Mouse (Mus musculus) T-helper 1 cell (primary cell): ENCODE data around the gene Pold3.

Source experiments
- in situ Hi-C: fragments of 300-600 bp; cut with MboI, MseI; formaldehyde crosslinking; loops from one replicate; pipeline ENCODE4 v1.15.1; 2025; ENCODE audit warnings: high pct_unique_total_duplicates

The Pold3 gene

GRCm38 (mm10) chr7:100121376-100121789 lies at the start of gene Pold3:
Gene Pold3, minus strand, starts transcription at chr7:100121565.
- in situ Hi-C loops, result no loop called here

- in situ Hi-C loops, result no loop called here
These were observed 49.4 kb upstream of the Pold3 start for GRCm38 (mm10) chr7:100170756-100171155.

DNA sequence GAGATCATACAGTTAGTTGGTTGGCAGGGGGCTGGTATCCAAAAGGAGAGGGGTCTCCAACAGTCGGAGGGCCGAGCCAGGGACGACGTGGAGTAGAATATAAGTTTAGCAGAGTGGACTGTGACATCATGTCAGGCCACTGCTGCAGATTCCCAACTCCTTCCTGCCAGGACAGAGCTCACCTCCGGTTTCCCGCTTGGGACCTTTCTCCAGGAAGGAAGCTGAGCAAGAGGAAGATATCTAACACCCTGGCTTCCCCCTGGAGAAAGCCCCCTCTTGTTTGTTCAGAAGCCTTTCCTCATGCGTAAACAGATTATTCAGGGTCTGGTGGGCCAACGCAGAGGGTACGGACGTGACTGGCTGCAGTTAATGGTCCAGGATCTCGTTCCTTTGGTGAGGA lies 47.3 kb upstream of the Pold3 start:
- in situ Hi-C loops, result no loop called here

DNA sequence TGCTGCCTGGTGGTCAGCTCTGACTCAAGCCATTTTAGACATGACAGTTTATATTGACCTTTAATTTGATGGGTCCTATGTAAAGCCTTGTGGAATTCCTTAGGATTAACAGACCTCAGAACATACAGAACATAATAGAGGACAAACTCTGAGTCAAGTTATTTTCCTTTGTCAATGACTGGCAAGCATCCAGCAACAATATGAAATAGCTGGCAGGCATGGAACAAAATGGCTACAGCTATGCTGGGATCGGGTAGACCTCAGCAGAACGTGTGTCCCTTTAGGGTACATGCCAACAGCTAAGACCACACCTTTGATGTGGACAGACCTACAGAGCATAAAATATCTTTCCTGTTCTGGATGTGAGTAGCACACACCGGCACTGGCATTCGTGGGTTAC lies 42.1 kb upstream of the Pold3 start:
- in situ Hi-C loops, result no loop called here

GRCm38 (mm10) chr7:100160006-100160405 lies 38.6 kb upstream of the Pold3 start:
- in situ Hi-C loops, result no loop called here

DNA sequence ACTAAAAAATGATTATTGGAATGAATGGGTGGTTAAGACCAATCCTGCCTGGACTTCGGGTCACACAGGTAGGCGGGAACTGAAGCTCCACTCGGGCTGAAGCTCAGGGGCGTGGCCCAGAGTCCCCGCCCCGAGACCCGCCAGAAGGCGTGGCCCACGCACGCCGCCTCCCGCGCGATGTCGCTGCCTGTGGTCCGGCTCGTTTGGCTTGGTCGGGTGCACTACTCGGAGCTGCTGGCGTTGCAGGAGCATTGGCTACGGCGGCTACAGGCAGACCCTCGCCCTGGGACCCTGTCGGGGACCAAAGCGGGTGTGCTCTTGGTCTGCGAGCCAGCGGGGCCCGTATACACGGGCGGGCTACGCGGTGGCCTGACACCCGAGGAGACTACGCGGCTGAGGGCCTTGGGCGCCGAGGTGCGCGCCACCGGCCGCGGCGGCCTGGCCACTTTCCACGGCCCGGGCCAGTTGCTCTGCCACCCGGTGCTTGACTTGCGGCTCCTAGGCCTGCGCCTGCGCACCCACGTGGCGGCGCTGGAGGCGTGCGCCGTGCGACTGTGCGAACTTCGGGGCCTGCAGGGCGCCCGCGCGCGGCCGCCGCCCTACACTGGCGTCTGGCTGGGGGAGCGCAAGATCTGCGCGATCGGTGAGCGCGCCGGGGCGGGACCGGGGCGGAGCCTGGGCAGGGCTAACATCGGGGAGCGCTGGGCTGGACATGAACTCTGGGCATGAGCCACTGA lies 37.9 kb upstream of the Pold3 start, which contains the start of gene Lipt2:
TSS of gene Lipt2 (plus strand) at position 173 of the 737 bp plus-strand sequence.
- in situ Hi-C loops, result no loop called here

- in situ Hi-C loops, result no loop called here
These were observed 36.3 kb upstream of the Pold3 start for GRCm38 (mm10) chr7:100157669-100158068.

- in situ Hi-C loops, result no loop called here
These were observed 29.3 kb upstream of the Pold3 start for GRCm38 (mm10) chr7:100150626-100151025.

DNA sequence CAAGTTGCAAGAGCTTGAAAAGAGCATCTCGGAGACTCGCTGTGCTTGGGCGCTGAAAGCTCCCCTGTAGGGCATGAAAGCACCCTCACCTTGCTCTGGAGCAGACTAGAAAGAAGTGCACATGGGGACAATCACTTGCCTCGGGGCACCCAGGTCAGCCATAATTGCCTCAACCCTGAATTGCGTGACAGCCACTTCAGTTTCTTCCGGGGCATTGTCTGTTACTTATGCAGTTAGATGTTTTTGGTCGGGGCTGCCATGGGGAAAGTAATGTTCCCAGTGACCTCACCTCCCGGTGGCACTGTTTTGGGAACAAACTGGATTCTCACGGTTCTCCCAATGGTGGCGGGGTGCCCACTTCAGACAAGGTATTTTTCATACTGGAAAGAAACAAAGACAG lies 28.7 kb upstream of the Pold3 start:
- in situ Hi-C loops, result no loop called here

GRCm38 (mm10) chr7:100148586-100148985 lies 27.2 kb upstream of the Pold3 start:
- in situ Hi-C loops, result no loop called here

- in situ Hi-C loops, result no loop called here
These were observed 19.2 kb upstream of the Pold3 start for GRCm38 (mm10) chr7:100140591-100140990.

DNA sequence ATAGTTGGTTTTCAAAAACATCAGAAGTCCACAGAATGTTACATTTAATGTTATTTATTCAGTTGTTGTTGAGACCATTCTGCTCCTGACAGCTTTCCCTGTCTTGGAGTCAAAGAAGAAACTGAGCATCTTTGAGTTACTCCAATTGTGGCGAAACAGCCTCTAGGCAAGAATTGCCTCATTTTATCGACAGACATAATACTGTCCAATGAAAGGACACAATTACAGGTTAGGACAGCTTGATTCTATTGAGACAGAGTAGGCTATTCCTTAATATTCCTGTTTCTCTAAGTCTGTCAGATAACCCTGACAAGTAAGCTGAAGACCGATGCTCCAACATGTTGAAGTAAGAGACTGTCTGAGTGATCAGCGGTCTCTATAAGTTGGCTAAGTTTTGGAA lies 16.7 kb upstream of the Pold3 start:
- in situ Hi-C loops, result no loop called here

GRCm38 (mm10) chr7:100137038-100137437 lies 15.7 kb upstream of the Pold3 start:
- in situ Hi-C loops, result no loop called here

- in situ Hi-C loops, result no loop called here
These were observed 11.0 kb upstream of the Pold3 start for GRCm38 (mm10) chr7:100132379-100132778.

DNA sequence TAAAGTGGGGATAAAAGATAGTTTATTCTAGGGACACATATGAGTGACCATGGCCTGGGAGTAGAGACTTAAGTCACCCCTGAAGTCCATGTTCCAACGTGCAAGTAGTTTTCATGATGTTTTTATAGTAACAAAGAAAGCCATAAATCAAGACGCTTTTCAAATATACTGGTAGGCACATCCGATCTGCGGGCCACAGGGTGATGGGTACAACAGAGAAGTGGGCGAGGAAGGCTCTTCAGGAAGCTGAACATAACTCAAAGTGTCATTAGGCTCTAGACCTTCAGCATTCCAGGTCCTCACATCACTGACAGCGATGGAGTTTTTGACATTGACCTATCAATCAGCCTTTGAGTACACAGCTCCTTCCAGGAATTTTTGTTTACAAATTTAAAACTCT lies 9.2 kb upstream of the Pold3 start:
- in situ Hi-C loops, result no loop called here

DNA sequence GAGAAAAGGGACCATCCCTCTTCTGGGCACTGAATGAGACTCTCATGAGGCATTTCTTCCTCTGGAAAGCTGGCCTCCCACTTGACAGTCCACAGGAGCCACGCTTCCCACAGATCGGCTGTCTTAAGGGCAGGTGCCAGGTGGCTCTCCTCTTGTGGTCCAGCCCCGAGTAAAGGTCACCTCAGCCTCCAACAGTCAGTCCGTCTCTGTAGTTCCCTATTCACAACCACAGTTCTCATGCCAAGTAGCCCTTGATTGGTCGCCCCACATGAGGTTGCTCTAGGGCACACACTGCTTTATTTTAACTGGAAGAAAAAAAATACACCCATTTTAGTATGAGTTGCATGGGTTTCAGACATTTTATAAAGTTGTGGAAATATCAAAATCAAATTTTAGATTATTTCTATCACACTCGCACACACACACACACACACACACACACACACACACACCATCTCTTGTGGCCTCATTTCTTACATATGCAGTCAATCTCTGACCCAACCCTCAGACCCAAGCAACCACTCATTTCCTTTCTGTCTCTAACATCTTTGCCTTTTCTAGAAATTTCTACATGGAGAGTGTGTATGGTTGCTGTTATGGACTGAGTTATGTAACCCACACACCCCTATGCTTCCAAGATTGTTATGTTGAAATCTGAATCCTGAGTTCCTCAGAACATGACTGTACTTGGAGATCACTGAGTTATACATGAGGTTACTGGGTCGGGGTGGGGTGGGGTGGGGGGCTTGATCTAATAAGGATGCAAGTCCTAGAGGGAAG lies 7.1 kb upstream of the Pold3 start:
- in situ Hi-C loops, result no loop called here

GRCm38 (mm10) chr7:100126514-100126913 lies 5.1 kb upstream of the Pold3 start:
- in situ Hi-C loops, result no loop called here

GRCm38 (mm10) chr7:100125166-100125565 lies 3.8 kb upstream of the Pold3 start:
- in situ Hi-C loops, result no loop called here

- in situ Hi-C loops, result no loop called here
These were observed 2.8 kb upstream of the Pold3 start for GRCm38 (mm10) chr7:100124211-100124610.

- in situ Hi-C loops, result no loop called here
These were observed 2.1 kb upstream of the Pold3 start for GRCm38 (mm10) chr7:100123486-100123885.

GRCm38 (mm10) chr7:100120791-100121261 lies 539 bp downstream of the Pold3 start:
- in situ Hi-C loops, result no loop called here

DNA sequence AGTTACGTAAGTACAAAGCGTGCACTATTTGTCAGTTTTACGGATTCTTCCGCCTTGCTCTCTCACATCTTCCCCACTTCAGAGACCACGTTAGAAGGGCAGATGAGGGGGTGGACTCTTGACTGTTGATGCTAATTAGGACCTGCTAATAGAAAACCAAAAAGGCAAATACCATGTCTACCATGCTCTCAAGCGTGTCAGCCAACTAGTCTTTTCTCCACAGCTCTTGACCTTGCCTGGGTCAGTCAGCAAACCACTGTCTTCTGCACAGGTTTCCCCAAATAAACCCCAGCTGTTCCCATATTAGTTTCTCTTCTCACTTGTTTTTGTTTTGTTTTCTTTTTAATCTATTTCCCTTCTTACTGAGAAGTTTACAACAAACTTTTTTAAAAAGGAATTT lies 7.1 kb downstream of the Pold3 start:
- in situ Hi-C loops, result no loop called here

DNA sequence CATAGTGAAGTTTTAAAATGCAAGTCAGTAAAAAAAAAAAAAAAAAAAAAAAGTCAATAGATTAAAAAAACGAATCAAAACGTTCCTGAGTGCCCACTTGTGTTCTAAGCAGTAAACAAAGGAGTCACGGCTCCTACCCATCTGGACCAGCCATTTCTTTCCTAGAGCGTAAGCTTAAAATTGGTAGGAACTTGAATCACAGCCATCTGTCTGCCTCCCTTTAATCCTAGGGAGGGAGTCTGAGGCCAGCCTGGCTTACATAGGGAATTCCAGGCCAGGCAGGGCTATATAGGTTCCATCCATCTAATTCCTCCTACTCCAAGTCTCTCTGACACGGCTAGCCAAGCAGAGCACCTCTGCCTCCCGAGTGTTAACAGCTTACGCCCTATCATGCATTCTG lies 7.5 kb downstream of the Pold3 start:
- in situ Hi-C loops, result no loop called here
